Mouse (Mus musculus) duodenum, adult 2 months (tissue): Measurements from ENCODE around the gene Ggt5. TPM values are rescaled to one million over a fixed set of nuclear protein-coding genes. Genes with fewer than 3 reads are reported as not detected.

ENCODE experiments used
- polyA plus RNA-seq: library from polyadenylated mRNA; depleted of rRNA; stranded (reverse); fragments of >200 nt; gene quantifications from 2 replicates; pipeline ENCODE4 v1.2.3, GENCODE M21; 2012; ENCODE audit warnings: low replicate concordance; rRNA removed

Gene Ggt5
- polyA plus RNA-seq = 26.8 and 33.3 TPM in 2 replicates

DNA sequence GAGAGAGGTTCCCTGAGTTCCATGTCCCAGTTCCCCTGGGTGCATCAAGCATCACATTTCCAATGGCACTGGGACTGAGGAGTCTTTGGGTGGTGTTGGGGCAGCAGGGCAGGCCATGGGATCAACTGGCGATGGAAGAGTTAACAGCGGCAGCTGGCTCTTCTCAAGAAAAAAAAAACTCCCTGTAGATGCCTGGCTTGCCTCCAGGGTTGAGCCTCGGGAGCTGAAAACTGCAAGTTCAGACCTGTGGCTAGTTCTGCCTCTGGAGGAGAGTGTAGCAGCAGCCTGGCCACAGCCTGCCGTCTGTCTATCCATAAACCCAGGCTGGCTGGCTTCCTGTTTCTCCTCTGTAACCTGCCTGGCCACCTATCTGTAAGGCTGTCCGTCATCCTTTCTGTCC lies at the start of gene Ggt5:
Ggt5 (plus strand) TSS at position 212 of the 400 bp plus-strand sequence.

DNA sequence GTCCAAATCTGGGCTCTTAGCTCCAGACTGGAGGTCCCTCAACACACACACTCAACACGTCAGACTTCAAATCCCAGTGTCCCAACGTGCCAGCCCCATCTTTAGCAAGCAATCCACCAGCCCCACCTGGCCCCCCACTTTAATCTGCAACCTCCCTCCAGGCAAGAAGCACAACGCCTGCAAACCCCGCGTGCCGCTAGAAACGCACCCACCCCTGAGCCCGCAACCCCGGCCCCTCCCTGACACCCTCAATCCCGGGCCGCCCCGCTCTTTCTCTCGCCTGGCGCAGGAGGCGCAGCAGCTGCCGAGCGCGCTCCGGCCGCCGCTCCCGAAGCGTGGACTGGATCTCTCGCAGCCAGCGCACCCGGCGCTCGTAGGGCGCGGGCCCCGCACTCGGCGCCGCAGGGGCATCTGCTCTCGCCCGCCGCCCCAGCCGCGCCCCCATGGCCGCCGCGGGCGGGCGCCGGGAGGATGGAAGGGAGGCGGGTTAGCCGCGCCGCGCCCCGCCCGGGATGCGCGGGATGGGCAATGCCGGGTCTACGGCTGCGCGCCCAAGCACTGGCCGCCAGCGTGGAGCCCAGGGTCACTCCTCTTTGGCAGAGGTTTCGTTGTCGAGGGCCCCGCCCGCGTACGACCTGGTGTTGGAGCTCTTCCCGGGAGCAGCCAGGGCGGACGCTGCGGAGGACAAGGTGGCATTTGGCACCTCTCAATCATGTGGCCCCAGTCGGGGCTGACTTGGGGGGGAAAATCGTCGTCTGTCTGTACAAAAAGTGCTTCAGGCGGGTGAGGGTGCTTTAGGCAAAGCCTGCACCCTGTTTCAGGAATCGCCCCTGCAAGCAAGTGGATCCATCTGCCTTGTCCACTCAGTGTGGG lies 29.2 kb upstream of the Ggt5 start, which contains the start of gene Lrrc75b:
Lrrc75b (minus strand) TSS at position 655 of the 873 bp plus-strand sequence.

DNA sequence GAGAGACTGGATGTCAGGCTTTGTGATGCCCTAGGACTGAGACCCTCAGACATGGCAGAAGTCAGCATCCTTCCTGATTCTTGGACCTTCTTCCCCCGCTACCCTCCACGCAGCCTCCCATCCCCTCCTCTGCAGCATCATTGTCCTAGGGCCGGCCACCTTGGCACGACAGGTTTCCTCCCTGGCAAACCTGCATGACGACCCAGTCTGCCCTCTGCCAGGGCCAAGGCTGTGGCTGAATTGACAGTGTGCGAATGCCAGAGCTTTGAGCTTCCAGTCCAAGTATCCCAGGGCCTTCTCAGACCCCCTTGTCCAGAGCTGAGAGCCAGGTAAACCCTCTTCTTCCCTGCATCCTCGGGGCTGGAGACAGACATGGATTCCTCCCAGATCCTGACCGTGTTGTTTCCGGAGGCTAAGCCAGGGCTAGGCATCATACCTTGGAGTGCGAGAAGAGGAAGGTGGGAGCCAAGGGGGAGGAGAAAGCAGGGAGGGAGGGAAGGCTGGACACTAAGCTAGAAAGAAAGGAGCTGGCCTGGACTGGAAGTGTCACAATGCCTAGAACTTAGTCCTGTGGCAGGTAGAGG lies 28.0 kb upstream of the Ggt5 start, which contains the start of gene Ggt1:
Ggt1 (plus strand) TSS at position 534 of the 584 bp plus-strand sequence.

DNA sequence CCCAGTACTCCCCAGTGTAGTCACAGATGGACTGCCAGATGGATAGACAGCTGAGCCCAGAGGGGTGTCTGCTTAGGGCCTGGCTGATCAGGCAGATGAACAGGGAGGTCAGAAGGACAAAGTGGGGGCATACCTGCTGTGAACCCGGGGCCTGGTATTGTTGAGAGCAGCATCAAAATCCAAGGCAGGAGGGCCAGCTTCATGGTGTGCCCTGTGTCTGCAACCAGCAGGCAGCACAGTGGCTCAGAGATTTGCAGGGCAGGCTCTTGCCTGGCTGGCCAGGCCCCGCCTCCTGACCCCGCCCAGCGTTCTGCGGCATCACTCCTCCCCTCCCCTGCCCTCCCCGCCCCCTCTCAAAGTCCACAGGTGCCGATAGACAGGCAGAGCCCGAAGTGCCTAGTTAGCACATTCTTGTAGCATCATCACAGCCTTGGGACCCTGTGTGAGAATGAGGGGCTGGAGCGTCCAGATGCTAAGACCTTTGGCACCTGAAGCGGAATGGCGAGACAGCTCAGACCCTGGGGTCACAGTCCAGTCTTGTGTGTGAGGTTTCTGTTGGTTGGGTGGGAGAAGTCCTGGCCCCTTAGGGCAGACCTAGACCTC lies 54.7 kb downstream of the Ggt5 start, which contains the start of gene Susd2:
Susd2 (minus strand) TSS at position 268 of the 603 bp plus-strand sequence.

Other genes starting within 250 kb of the Ggt5 start
- 2.4 TPM in 2 replicates for gene Upb1, start 188.2 kb upstream of the Ggt5 start, polyA plus RNA-seq
- 1.7 and 4.1 TPM in 2 replicates for gene Snrpd3, start 71.8 kb upstream of the Ggt5 start, polyA plus RNA-seq
- 150 and 217 TPM in 2 replicates for gene Gucd1, start 71.4 kb upstream of the Ggt5 start, polyA plus RNA-seq
- gene Lrrc75b, start 29.0 kb upstream of the Ggt5 start, polyA plus RNA-seq = 1.2 and 2.3 TPM in 2 replicates
- gene Ggt1, start 27.7 kb upstream of the Ggt5 start, polyA plus RNA-seq = 547 and 933 TPM in 2 replicates
- gene Susd2, start 54.7 kb downstream of the Ggt5 start, polyA plus RNA-seq = 13.4 and 185 TPM in 2 replicates
- gene Cabin1, start 175.0 kb downstream of the Ggt5 start, polyA plus RNA-seq = 28.9 and 35.0 TPM in 2 replicates
- 72.5 and 123 TPM in 2 replicates for gene Ddt, start 184.1 kb downstream of the Ggt5 start, polyA plus RNA-seq
- gene Gm20441, start 191.6 kb downstream of the Ggt5 start, polyA plus RNA-seq = 0.35 and 0.62 TPM in 2 replicates
- gene Gstt3, start 192.1 kb downstream of the Ggt5 start, polyA plus RNA-seq = 54.3 and 60.2 TPM in 2 replicates
- gene Gstt1, start 209.2 kb downstream of the Ggt5 start, polyA plus RNA-seq = 155 and 255 TPM in 2 replicates
- not detected in 2 replicates for gene Gstt4, start 233.2 kb downstream of the Ggt5 start, polyA plus RNA-seq
- 143 and 478 TPM in 2 replicates for gene Gstt2, start 248.1 kb downstream of the Ggt5 start, polyA plus RNA-seq